Mouse (Mus musculus) spleen, adult 2 months (tissue): Measurements from ENCODE around the gene Unc45a. TPM values are rescaled to one million over a fixed set of nuclear protein-coding genes. Genes with fewer than 3 reads are reported as not detected.

Experiments
- DNase-seq, 2 experiments: peaks; one replicate each; pipeline versions ENCODE4 v3.0.0 to v3.0.0-alpha.2; 2012 to 2021; ENCODE audit warnings: low spot score in 2 of 2, low read depth in 1 of 2
- H3K27ac ChIP-seq: fragments of 200-500 bp; 2 replicates; pipeline ENCODE4 v1.5.1; 2012; ENCODE audit warnings: low read length, inconsistent platforms; ENCODE audit not compliant: insufficient read depth
- H3K27me3 ChIP-seq: fragments of 200-500 bp; 2 replicates; pipeline ENCODE4 v1.6.1; 2012; ENCODE audit warnings: mild to moderate bottlenecking, moderate library complexity, low read length, inconsistent platforms; ENCODE audit not compliant: control insufficient read depth, insufficient read depth
- H3K36me3 ChIP-seq: fragments of 200-500 bp; 2 replicates; pipeline ENCODE4 v1.6.1; 2012; ENCODE audit warnings: mild to moderate bottlenecking, low read length, inconsistent platforms; ENCODE audit not compliant: control insufficient read depth, insufficient read depth
- H3K4me1 ChIP-seq: fragments of 200-500 bp; 2 replicates; pipeline ENCODE4 v1.6.1; 2011; ENCODE audit warnings: inconsistent platforms; ENCODE audit not compliant: control insufficient read depth, insufficient read depth, insufficient read length
- H3K4me3 ChIP-seq: fragments of 200-500 bp; 2 replicates; pipeline ENCODE4 v1.5.1; 2011; ENCODE audit warnings: mild to moderate bottlenecking, inconsistent platforms; ENCODE audit not compliant: insufficient read depth, insufficient read length; ENCODE audit errors: extremely low read depth
- CTCF ChIP-seq: fragments of 200-500 bp; IDR thresholded peaks from 2 replicates; pipeline ENCODE4 v1.5.1; 2011; ENCODE audit warnings: mild to moderate bottlenecking, inconsistent platforms; ENCODE audit not compliant: insufficient read depth, insufficient read length, insufficient replicate concordance; ENCODE audit errors: extremely low read depth
- POLR2A ChIP-seq: fragments of 200-500 bp; IDR thresholded peaks from 2 replicates; pipeline ENCODE4 v1.6.1; 2011; ENCODE audit warnings: low read depth, low read length, inconsistent platforms
- WGBS: fragments of 180-500 bp; shearing (Covaris S2); methylation state at CpG from one replicate; pipeline ENCODE4 v1.1.7; 2018; 5-methylcytosine and 5-hydroxymethylcytosine counted together
- polyA plus RNA-seq: library from polyadenylated mRNA; depleted of rRNA; stranded (reverse); fragments of >200 nt; gene quantifications from 2 replicates; pipeline ENCODE4 v1.2.3, GENCODE M21; 2012

Gene Unc45a
- polyA plus RNA-seq, 1 experiment, result 53.7 TPM

DNA sequence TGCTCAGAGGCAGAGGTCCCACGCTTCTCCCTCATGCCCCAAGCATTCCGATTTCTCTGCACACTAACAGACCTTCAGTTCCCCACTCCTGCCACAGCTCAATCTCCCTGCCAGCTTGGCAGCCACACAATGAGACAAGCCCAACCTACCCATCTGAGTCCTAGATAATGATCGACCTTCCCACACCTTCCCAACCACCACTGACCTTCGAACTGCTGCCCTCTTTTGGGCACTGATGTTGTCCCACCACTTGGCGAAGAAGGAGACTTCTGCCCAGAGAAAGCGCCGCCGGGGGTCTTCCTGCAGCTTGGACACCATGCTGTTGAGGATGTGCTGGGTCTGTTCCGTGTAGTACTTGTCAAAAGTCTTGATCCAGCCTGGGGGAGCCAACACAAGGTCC is 27.2 kb upstream of the Unc45a start:
- Histone ChIP-seq H3K36me3 (peaks cover 22% of the 10 kb centered on the region), H3K27me3 (no peaks in the 10 kb centered on the region), H3K27ac (peak overlapping the region; percentile 78), H3K4me3 (no peak overlapping the region), H3K4me1 (peaks cover 17% of the 10 kb centered on the region; the same call in 1 of the 2 replicates)
- TF ChIP-seq POLR2A (no peak), CTCF (no peak)
- no peak for DNase-seq
- 91% methylated on average over 9 of the region's 9 CpGs for WGBS

DNA sequence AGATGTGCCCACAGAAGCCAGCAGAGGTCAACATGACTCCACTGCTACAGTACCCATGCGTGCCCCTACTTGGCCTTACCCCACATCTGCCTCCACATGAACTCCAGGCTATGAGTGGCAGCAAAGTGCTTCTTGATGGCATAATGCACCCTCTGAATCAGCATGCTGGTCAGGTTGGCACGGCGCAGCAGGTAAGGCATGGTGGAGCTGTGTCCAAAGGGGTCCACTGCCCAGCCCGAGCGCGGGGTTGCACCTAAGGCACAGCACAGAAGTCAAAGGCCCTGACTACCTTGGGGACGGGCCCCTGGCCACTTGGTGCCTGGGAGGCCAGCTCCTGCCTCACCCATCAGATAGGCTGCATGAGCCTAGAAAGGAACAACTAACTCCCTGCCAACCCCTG is 26.4 kb upstream of the Unc45a start:
- TF ChIP-seq POLR2A, result no peak
- no peak for TF ChIP-seq CTCF
- no peak for DNase-seq
- Histone ChIP-seq H3K27me3 (no peaks in the 10 kb centered on the region), H3K36me3 (peaks cover 25% of the 10 kb centered on the region), H3K4me1 (peaks cover 17% of the 10 kb centered on the region; the same call in 1 of the 2 replicates), H3K4me3 (no peak overlapping the region), H3K27ac (no peak overlapping the region)
- 98% methylated on average over 7 of the region's 7 CpGs for WGBS

DNA sequence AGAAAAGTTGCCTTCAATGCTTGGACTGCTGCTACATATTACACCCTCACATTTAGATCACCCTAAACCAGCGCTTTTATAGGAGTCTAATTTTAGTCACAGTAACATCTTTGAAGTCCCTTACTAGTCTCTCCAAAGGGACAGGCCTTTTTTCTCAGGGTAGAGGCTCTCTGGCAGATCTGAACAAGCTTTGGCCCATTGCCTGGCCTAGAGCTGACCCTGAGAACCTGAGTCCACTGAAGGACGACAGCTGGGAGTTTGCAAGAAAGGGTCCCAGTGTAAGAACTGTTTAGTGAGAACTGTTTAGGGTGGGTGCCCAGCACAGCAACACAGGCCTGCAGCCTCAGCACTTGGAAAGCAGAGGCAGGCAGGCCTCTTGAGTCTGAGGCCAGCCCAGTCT is 25.0 kb upstream of the Unc45a start:
- DNase-seq, result no peak
- H3K4me3 ChIP-seq, result no peak overlapping the region
- WGBS, result 88% methylated on average over 2 of the region's 2 CpGs
- TF ChIP-seq POLR2A (no peak), CTCF (no peak)
- peaks cover 17% of the 10 kb centered on the region; the same call in 1 of the 2 replicates for H3K4me1 ChIP-seq
- no peak overlapping the region for H3K27ac ChIP-seq
- no peaks in the 10 kb centered on the region for H3K27me3 ChIP-seq
- peaks cover 34% of the 10 kb centered on the region for H3K36me3 ChIP-seq

DNA sequence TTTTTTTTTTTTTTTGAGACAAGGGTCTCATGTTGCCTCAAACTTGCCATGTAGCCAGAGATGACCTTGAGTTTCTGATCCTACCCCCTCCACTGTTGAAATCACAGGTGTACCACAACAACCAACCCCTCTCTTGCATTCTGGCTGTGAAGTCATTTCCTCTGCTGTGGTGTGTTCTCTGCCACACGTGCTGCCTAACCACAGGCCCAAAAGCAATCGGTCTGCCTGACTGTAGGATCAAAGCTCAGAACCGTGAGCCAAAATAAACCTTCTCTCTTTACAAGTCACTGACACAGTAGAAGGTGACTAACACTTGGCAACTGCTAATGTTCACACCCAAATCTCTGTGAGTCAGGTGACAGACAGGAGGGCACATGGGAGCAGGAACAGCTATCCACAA is 19.6 kb upstream of the Unc45a start:
- no peak for DNase-seq
- H3K27ac ChIP-seq, result no peak overlapping the region
- H3K36me3 ChIP-seq, result peaks cover 54% of the 10 kb centered on the region
- no peak overlapping the region for H3K4me3 ChIP-seq
- 23% methylated on average over 3 of the region's 3 CpGs for WGBS
- no peaks in the 10 kb centered on the region for H3K4me1 ChIP-seq
- TF ChIP-seq POLR2A (no peak), CTCF (no peak)
- no peaks in the 10 kb centered on the region for H3K27me3 ChIP-seq

DNA sequence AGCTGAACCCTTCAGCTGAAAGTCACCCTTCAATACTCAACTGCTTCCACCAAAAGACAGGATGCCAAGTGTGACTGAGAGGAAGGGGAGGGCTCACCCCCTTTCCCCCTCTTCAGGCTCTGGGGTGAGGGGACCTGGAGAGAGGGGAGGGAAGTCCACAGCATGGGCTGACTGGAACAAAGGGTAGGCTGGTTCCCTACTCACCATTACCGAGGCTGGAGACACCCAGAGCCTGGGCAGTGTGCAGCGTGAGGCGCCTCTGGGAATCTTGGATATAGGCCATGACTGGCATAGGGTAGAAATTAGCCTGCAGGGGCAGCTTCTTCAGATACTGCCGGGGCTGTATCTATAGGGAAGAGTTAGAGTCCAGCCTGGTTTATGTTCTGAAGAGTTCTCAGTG is 17.2 kb upstream of the Unc45a start:
- Histone ChIP-seq H3K27ac (no peak overlapping the region), H3K4me3 (no peak overlapping the region), H3K27me3 (no peaks in the 10 kb centered on the region), H3K4me1 (no peaks in the 10 kb centered on the region), H3K36me3 (peaks cover 50% of the 10 kb centered on the region)
- TF ChIP-seq CTCF, result no peak
- 80% methylated on average over 4 of the region's 4 CpGs for WGBS
- no peak for DNase-seq

DNA sequence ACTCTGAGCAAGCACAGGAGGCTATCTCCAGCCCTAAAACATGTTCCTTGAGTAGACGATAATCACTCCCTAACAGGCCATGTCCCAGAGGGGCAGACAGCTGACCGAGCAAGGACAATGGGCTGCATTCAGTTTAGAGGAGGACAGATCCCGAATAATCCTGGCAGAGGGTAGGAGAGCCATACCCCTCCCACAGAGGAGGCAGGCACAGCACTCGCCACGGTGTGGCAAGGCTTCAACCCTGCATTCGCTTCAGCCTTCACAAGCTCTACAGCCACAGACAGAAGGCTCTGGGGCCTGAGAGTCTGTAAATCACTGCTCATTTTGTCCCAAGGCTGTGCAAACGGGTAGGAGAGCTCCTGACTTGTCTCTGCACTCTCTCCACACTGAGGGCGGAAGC is 16.4 kb upstream of the Unc45a start:
- Histone ChIP-seq H3K4me1 (no peaks in the 10 kb centered on the region), H3K36me3 (peaks cover 50% of the 10 kb centered on the region), H3K27me3 (no peaks in the 10 kb centered on the region), H3K4me3 (no peak overlapping the region), H3K27ac (no peak overlapping the region)
- TF ChIP-seq CTCF (no peak), POLR2A (no peak)
- DNase-seq, result no peak
- 88% methylated on average over 8 of the region's 8 CpGs for WGBS

DNA sequence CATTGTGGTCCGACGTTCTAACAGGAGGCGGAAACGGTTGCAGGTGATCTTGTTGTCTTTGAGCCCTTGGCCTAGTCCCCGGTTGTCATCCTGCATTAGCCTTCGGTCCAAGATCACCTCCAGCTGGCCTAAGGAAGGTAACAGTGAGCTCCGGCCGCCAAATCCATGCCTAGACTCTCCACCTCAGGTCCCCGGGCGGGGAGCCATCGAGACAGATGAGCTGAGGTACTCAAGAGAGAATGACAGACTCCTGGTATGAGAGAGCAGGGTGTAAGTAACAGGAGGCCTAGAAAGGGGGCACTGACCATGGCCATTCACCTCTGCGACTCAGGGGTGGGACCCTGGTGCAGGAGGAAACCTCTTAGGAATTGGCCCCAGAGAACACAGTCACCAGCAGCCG is 15.5 kb upstream of the Unc45a start:
- H3K4me3 ChIP-seq, result no peak overlapping the region
- no peaks in the 10 kb centered on the region for H3K4me1 ChIP-seq
- no peaks in the 10 kb centered on the region for H3K27me3 ChIP-seq
- no peak overlapping the region for H3K27ac ChIP-seq
- H3K36me3 ChIP-seq, result peaks cover 53% of the 10 kb centered on the region
- no peak for TF ChIP-seq POLR2A
- 94% methylated on average over 13 of the region's 13 CpGs for WGBS
- no peak for DNase-seq

DNA sequence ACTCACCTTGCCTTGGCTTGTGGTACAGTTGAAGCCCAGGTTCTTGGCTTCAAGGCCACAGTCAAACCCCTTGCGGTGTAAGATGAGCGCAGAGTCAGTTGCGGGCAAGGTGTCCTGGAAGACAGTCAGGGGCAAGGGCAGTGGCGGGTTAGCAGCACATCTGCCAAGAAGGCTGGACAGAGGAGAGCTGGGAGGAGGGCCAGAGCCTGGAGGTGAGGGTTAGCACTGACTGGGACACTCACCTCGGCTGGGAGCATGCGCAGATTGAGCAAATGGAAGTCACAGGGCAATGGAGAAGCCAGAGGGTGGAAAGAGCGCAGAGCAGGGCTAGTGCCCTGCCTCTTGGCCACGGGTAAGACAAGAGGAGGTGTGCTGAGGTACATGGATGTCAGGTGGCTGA is 12.1 kb upstream of the Unc45a start:
- no peak overlapping the region for H3K4me3 ChIP-seq
- H3K36me3 ChIP-seq, result peaks cover 36% of the 10 kb centered on the region
- WGBS, result 96% methylated on average over 8 of the region's 8 CpGs
- no peaks in the 10 kb centered on the region for H3K4me1 ChIP-seq
- H3K27me3 ChIP-seq, result no peaks in the 10 kb centered on the region
- no peak for DNase-seq
- no peak for TF ChIP-seq CTCF
- TF ChIP-seq POLR2A, result no peak
- H3K27ac ChIP-seq, result no peak overlapping the region
